Mouse (Mus musculus) liver, embryonic 14 days (tissue): ENCODE results near the gene Prkd2. TPM values are rescaled to one million over a fixed set of nuclear protein-coding genes. Genes with fewer than 3 reads are reported as not detected.

Experiments used
- polyA plus RNA-seq: library from polyadenylated mRNA; depleted of rRNA; stranded (reverse); fragments of >200 nt; gene quantifications from 2 replicates; pipeline ENCODE4 v1.2.3, GENCODE M21; 2012; rRNA removed

The Prkd2 gene
- polyA plus RNA-seq = 2.5 and 2.8 TPM in 2 replicates

GRCm38 (mm10) chr7:16842645-16843063 lies at the start of gene Prkd2:
TSS of gene Prkd2 (plus strand) at chr7:16842902.

DNA sequence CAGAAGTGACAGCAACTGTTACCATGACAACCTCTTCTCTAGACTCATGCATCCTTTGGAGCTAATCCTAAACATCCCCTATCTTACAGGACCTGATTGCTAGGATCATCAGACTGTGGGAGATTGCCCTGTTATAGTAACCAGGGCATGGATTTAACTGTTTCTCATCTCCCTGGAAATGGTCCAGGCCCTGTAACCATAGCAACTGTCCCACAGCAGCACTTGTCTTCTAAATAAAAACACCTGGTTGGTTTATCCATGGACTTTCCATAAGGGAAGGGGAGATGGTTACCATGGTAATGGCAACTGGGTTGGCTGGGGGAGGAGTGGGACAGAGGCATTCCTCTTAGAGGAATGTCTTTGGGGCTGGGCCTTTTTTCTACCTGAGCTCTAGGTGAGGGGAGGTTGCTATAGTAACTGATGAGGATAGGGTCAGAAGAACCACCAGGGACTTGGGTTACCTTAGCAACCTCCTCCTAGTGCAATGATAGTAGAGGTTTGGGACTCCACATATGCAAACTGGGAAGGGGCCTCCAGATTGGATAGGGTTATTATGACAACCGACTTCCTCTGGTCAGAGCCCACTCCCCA lies 27.3 kb upstream of the Prkd2 start, which contains the start of gene Strn4:
TSS of gene Strn4 (plus strand) at position 539 of the 591 bp plus-strand sequence.

GRCm38 (mm10) chr7:16816475-16817122 lies 26.1 kb upstream of the Prkd2 start, which contains the start of gene Fkrp:
TSS of gene Fkrp (minus strand) at chr7:16816732.

GRCm38 (mm10) chr7:16875310-16875325 lies 32.4 kb downstream of the Prkd2 start, which contains the start of gene Dact3:
TSS of gene Dact3 (plus strand) at chr7:16875317.

DNA sequence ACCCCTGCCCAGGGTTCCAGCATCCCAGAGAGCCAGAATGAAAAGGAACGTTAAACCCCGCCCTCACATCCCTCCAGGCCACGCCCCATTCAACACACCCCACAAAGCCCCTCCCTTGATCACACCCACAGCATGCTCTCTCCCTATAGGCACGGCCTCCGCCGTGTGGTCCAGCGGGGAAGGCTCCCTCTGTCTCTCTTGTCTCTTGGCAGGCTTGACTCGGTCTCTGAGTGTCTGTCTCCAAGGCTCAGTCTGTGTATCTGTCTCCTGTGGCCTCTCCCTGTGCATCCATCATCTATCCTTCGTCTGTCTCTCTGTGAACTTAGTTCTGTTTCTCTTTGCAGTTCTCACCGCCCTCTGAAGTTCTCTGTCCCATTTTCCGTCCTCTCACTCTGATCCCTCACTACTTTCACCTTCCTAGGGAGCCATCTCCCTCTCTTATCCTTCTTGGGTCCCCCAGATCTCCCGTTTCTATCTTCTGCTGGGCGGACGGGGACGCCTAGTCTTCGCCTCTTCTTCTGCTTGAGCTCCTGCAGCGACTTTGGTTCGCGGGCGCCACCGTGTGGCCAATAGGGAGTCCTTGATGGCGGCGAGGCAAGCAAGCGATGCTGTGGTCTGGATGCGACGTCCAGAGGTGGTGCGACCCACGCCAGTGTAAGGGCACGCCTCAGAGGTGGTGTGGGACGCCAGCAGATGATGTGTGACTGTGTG lies 49.1 kb downstream of the Prkd2 start, which contains the start of gene Gng8:
TSS of gene Gng8 (plus strand) at position 146 of the 711 bp plus-strand sequence.

DNA sequence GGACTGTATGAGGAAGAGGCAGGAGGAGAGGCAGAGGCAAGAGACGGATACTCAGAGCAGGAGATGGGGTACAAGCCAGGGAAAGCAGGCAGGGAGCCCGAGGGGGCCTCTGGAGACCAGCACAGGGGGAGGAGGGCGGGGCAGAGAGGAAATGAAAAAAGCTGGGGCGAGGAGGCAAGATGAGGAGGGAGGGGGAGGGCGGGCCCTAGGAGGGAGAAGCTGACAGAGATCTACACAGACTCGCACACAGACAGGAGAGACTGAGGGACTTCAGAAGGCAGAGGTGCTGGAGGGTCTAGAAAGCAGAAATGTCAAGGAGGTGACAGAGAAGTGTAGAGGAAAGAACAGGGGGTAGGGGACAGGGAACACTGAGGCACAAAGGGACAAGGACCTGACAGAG lies 63.6 kb downstream of the Prkd2 start, which contains the start of gene Ptgir:
TSS of gene Ptgir (plus strand) at position 210 of the 400 bp plus-strand sequence.

Other genes starting within 250 kb of the Prkd2 start
- 2.1 and 2.3 TPM in 2 replicates for gene Arhgap35, start 227.9 kb upstream of the Prkd2 start, polyA plus RNA-seq
- not detected in 2 replicates for gene Ceacam15, start 167.2 kb upstream of the Prkd2 start, polyA plus RNA-seq
- gene Ceacam9, start 121.0 kb upstream of the Prkd2 start, polyA plus RNA-seq = not detected in 2 replicates
- 155 and 180 TPM in 2 replicates for gene Ap2s1, start 104.5 kb upstream of the Prkd2 start, polyA plus RNA-seq
- 128 and 153 TPM in 2 replicates for gene Slc1a5, start 61.6 kb upstream of the Prkd2 start, polyA plus RNA-seq
- 36.0 and 43.2 TPM in 2 replicates for gene Strn4, start 27.0 kb upstream of the Prkd2 start, polyA plus RNA-seq
- gene Fkrp, start 26.2 kb upstream of the Prkd2 start, polyA plus RNA-seq = 5.4 and 5.7 TPM in 2 replicates
- 0.46 and 0.71 TPM in 2 replicates for gene Dact3, start 32.4 kb downstream of the Prkd2 start, polyA plus RNA-seq
- gene Gng8, start 48.9 kb downstream of the Prkd2 start, polyA plus RNA-seq = 0.18 and 0.40 TPM in 2 replicates
- gene Ptgir, start 63.6 kb downstream of the Prkd2 start, polyA plus RNA-seq = 0.81 and 0.86 TPM in 2 replicates
- gene Calm3, start 81.2 kb downstream of the Prkd2 start, polyA plus RNA-seq = 87.2 and 93.1 TPM in 2 replicates
- gene Pnmal2, start 101.8 kb downstream of the Prkd2 start, polyA plus RNA-seq = 0.05 and 0.26 TPM in 2 replicates
- gene Pnmal1, start 116.8 kb downstream of the Prkd2 start, polyA plus RNA-seq = under 0.01 and 0.02 TPM in 2 replicates
- gene Gm42372, start 140.2 kb downstream of the Prkd2 start, polyA plus RNA-seq = under 0.01 TPM in 2 replicates
- 2.4 and 2.5 TPM in 2 replicates for gene Ccdc8, start 149.8 kb downstream of the Prkd2 start, polyA plus RNA-seq
- gene Ppp5c, start 185.0 kb downstream of the Prkd2 start, polyA plus RNA-seq = 57.7 and 62.8 TPM in 2 replicates
- gene Hif3a, start 219.5 kb downstream of the Prkd2 start, polyA plus RNA-seq = 8.1 and 10.3 TPM in 2 replicates
- gene Psg16, start 231.1 kb downstream of the Prkd2 start, polyA plus RNA-seq = 0.05 and 0.16 TPM in 2 replicates